Mouse (Mus musculus) liver, adult 2 months (tissue): ENCODE data around the gene Tvp23b.

ENCODE experiments used
- CTCF ChIP-seq: fragments of 200-500 bp; IDR thresholded peaks from 2 replicates; pipeline ENCODE4 v1.5.1; 2011; ENCODE audit warnings: low read depth, low read length, control low read depth
- POLR2A ChIP-seq: fragments of 200-500 bp; IDR thresholded peaks from 2 replicates; pipeline ENCODE4 v1.6.1; 2011; ENCODE audit warnings: low read length, control low read depth; ENCODE audit not compliant: insufficient read depth; ENCODE audit errors: extremely low read depth

GRCm38 (mm10) chr11:62883407-62883806 is 4.2 kb downstream of the Tvp23b start:
- TF ChIP-seq POLR2A, result no peak
- TF ChIP-seq CTCF, result no peak
